Mouse (Mus musculus) kidney, embryonic 15.5 days (tissue): Measurements from ENCODE around the gene Egfl7. TPM values are rescaled to one million over a fixed set of nuclear protein-coding genes. Genes with fewer than 3 reads are reported as not detected.

Source experiments
- ATAC-seq: fragments of 200-750 bp; cut with Nextera tagmentation; replicated peaks from 2 replicates; pipeline ENCODE4 v1.8.0; 2017; ENCODE audit warnings: moderate TSS enrichment; ENCODE audit not compliant: low FRiP score
- H3K27ac ChIP-seq: fragments of 300-500 bp; sonication (generic); 2 replicates; pipeline ENCODE4 v1.5.1; 2015; ENCODE audit warnings: mild to moderate bottlenecking, inconsistent platforms
- H3K27me3 ChIP-seq: fragments of 300-500 bp; sonication (generic); 2 replicates; pipeline ENCODE4 v1.6.1; 2015; ENCODE audit warnings: inconsistent platforms
- H3K36me3 ChIP-seq: fragments of 300-500 bp; sonication (generic); 2 replicates; pipeline ENCODE4 v1.6.1; 2015; ENCODE audit warnings: inconsistent platforms
- H3K4me1 ChIP-seq: fragments of 300-500 bp; sonication (generic); 2 replicates; pipeline ENCODE4 v1.6.1; 2015; ENCODE audit warnings: inconsistent platforms
- H3K4me2 ChIP-seq: fragments of 300-500 bp; sonication (generic); 2 replicates; pipeline ENCODE4 v1.6.1; 2015; ENCODE audit warnings: moderate library complexity, mild to moderate bottlenecking, inconsistent platforms
- H3K4me3 ChIP-seq: fragments of 300-500 bp; sonication (generic); replicated peaks from 2 replicates; pipeline ENCODE4 v1.5.1; 2015; ENCODE audit warnings: mild to moderate bottlenecking, inconsistent platforms
- H3K9ac ChIP-seq: fragments of 300-500 bp; sonication (generic); 2 replicates; pipeline ENCODE4 v1.6.1; 2015; ENCODE audit warnings: mild to moderate bottlenecking, inconsistent platforms
- H3K9me3 ChIP-seq: fragments of 300-500 bp; sonication (generic); replicated peaks from 2 replicates; pipeline ENCODE4 v1.6.1; 2016; ENCODE audit warnings: inconsistent platforms
- WGBS: fragments of 180-500 bp; shearing (Covaris S2); methylation state at CpG from one replicate; pipeline ENCODE4 v1.1.7; 2015; ENCODE audit warnings: mixed read lengths; 5-methylcytosine and 5-hydroxymethylcytosine counted together
- polyA plus RNA-seq: library from polyadenylated mRNA; unstranded; fragments of >200 nt; fragmentation: Nextera tagmentation; extraction: Ambion mirVana; gene quantifications from 2 replicates; pipeline ENCODE4 v1.2.1, GENCODE M21; 2015

Gene Egfl7
- polyA plus RNA-seq, 1 experiment from 2014 or later = 219 TPM

DNA sequence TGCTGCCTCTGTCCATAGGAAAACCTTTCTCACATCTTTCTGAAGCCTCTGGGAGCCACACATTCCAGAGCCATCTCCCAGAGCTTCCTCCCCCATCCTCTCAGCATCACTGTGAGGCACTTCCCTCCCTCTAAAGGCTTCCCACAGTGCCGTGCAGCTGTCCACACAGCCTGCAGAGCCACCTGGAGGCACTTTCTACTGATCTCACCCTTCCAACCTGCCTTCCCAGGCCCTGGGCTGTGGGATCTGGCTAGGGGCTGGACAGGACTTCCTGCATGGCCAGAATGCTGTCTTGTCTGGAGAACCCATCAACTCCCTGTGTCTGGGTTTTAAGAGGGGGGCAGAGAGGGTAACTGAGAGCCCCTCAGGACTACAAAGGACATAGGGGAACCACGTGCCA, 32.3 kb upstream of the Egfl7 start:
- Histone ChIP-seq H3K4me3 (no peak overlapping the region), H3K4me1 (peaks cover 64% of the 10 kb centered on the region), H3K36me3 (no peaks in the 10 kb centered on the region), H3K4me2 (no peak overlapping the region), H3K9ac (no peak overlapping the region), H3K9me3 (no peaks in the 10 kb centered on the region), H3K27ac (no peak overlapping the region), H3K27me3 (no peaks in the 10 kb centered on the region)
- 27% methylated on average over 2 of the region's 2 CpGs for WGBS
- ATAC-seq = peak; percentile 70

DNA sequence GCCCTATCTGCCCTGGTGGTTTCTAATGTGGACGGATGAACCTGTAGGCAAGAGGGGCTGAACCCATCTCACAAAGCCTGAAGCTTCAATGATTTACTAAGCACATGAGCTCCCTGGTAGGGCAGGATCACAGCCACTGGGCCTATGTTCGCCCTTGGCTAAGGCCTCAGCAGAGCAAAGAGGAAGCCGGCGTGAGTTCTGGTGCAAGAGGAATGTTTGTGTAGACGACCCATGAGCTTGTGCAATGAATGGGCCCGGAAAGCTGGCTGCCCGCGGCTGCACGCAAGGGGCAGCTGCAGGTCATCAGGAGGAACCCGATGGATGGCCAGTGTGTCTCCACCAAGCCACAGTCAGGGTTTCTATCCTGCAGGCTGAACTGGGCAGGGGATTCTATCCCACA, 30.0 kb upstream of the Egfl7 start:
- no peaks in the 10 kb centered on the region for H3K36me3 ChIP-seq
- 58% methylated on average over 10 of the region's 10 CpGs for WGBS
- H3K27ac ChIP-seq = no peak overlapping the region
- H3K9ac ChIP-seq = no peak overlapping the region
- no peak overlapping the region for H3K4me3 ChIP-seq
- no peaks in the 10 kb centered on the region for H3K9me3 ChIP-seq
- no peak for ATAC-seq
- H3K27me3 ChIP-seq = no peaks in the 10 kb centered on the region
- H3K4me1 ChIP-seq = peaks cover 51% of the 10 kb centered on the region
- H3K4me2 ChIP-seq = no peak overlapping the region

GRCm38 (mm10) chr2:26550205-26550604, 29.6 kb upstream of the Egfl7 start:
- ATAC-seq = no peak
- Histone ChIP-seq H3K9me3 (no peaks in the 10 kb centered on the region), H3K36me3 (no peaks in the 10 kb centered on the region), H3K27ac (no peak overlapping the region), H3K9ac (no peak overlapping the region), H3K4me3 (no peak overlapping the region), H3K27me3 (no peaks in the 10 kb centered on the region), H3K4me1 (peaks cover 48% of the 10 kb centered on the region), H3K4me2 (no peak overlapping the region)
- WGBS = 69% methylated on average over 3 of the region's 3 CpGs

- H3K9ac ChIP-seq = no peak overlapping the region
- H3K27ac ChIP-seq = no peak overlapping the region
- H3K27me3 ChIP-seq = no peaks in the 10 kb centered on the region
- H3K4me1 ChIP-seq = peaks cover 48% of the 10 kb centered on the region
- H3K4me3 ChIP-seq = no peak overlapping the region
- ATAC-seq = no peak
- H3K9me3 ChIP-seq = no peaks in the 10 kb centered on the region
- H3K4me2 ChIP-seq = no peak overlapping the region
- no peaks in the 10 kb centered on the region for H3K36me3 ChIP-seq
- 67% methylated on average over 3 of the region's 3 CpGs for WGBS
Measured at GRCm38 (mm10) chr2:26550777-26551176, 29.0 kb upstream of the Egfl7 start.

GRCm38 (mm10) chr2:26551446-26551845, 28.4 kb upstream of the Egfl7 start:
- 74% methylated on average over 8 of the region's 8 CpGs for WGBS
- peaks cover 52% of the 10 kb centered on the region for H3K4me1 ChIP-seq
- no peaks in the 10 kb centered on the region for H3K27me3 ChIP-seq
- ATAC-seq = no peak
- no peak overlapping the region for H3K9ac ChIP-seq
- H3K4me3 ChIP-seq = no peak overlapping the region
- H3K4me2 ChIP-seq = no peak overlapping the region
- H3K36me3 ChIP-seq = no peaks in the 10 kb centered on the region
- H3K27ac ChIP-seq = no peak overlapping the region
- no peaks in the 10 kb centered on the region for H3K9me3 ChIP-seq

DNA sequence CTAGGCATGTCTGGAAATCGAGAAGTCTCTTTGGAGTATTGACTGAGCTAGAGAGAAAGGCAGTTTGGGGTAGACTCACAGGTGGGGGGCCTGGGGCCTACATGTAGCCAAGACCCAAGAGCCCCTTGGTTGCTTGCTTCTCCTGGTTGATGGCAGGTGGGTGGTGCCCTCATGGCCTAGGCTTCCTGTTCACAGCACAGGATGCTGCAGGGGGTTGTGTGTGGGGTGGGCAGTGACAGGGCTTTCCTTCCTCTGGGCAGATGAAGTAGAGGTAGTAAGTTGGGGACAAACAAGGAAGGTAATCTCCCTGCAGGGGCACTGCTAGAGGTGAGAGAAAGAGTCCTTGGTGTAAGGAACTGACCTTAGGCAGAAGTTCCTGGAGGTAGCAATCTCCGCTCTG, 27.7 kb upstream of the Egfl7 start:
- 85% methylated on average over 2 of the region's 2 CpGs for WGBS
- Histone ChIP-seq H3K9ac (no peak overlapping the region), H3K27ac (no peak overlapping the region), H3K36me3 (no peaks in the 10 kb centered on the region), H3K4me2 (no peak overlapping the region), H3K4me3 (no peak overlapping the region), H3K27me3 (no peaks in the 10 kb centered on the region), H3K4me1 (peaks cover 53% of the 10 kb centered on the region), H3K9me3 (no peaks in the 10 kb centered on the region)
- ATAC-seq = no peak

- Histone ChIP-seq H3K4me1 (peaks cover 38% of the 10 kb centered on the region), H3K36me3 (no peaks in the 10 kb centered on the region), H3K9me3 (no peaks in the 10 kb centered on the region), H3K27ac (no peak overlapping the region), H3K4me2 (no peak overlapping the region), H3K27me3 (no peaks in the 10 kb centered on the region), H3K4me3 (no peak overlapping the region), H3K9ac (no peak overlapping the region)
- no peak for ATAC-seq
- 80% methylated on average over 9 of the region's 9 CpGs for WGBS
Measured at GRCm38 (mm10) chr2:26553904-26554303, 25.9 kb upstream of the Egfl7 start.

GRCm38 (mm10) chr2:26555076-26555475, 24.7 kb upstream of the Egfl7 start:
- no peaks in the 10 kb centered on the region for H3K36me3 ChIP-seq
- H3K4me1 ChIP-seq = peaks cover 31% of the 10 kb centered on the region
- H3K9ac ChIP-seq = no peak overlapping the region
- no peak for ATAC-seq
- H3K4me2 ChIP-seq = no peak overlapping the region
- 81% methylated on average over 4 of the region's 4 CpGs for WGBS
- H3K9me3 ChIP-seq = no peaks in the 10 kb centered on the region
- H3K4me3 ChIP-seq = no peak overlapping the region
- no peak overlapping the region for H3K27ac ChIP-seq
- no peaks in the 10 kb centered on the region for H3K27me3 ChIP-seq

DNA sequence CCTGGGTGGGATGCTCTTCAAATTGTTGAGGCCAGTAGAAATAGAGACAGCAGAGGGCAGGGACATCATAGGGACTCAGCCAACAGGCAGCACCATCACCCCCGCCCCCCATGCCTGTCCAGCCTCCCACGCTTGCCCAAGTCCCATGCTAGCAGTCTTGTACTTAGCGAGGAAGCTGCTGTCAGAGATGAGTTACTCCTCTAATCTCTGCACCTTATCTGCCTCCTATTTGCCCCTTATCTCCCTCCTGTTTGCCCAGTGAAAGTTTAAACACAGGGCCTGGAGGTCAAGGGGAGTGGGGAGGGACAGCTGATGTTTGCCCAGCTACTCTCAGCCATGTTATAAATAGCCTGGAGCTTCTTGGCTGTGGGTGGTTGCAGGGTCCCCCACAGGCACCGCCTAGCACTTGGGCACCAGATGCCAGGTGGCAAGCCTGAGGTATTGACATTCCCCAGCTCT, 23.2 kb upstream of the Egfl7 start:
- Histone ChIP-seq H3K36me3 (no peaks in the 10 kb centered on the region), H3K4me2 (no peak overlapping the region), H3K27me3 (no peaks in the 10 kb centered on the region), H3K9me3 (no peaks in the 10 kb centered on the region), H3K27ac (no peak overlapping the region), H3K4me1 (peaks cover 34% of the 10 kb centered on the region), H3K9ac (0 out of 2 replicates have a peak overlapping the region, but pooled peaks have one; percentile 14), H3K4me3 (no peak overlapping the region)
- no peak for ATAC-seq
- WGBS = 44% methylated on average over 4 of the region's 4 CpGs

DNA sequence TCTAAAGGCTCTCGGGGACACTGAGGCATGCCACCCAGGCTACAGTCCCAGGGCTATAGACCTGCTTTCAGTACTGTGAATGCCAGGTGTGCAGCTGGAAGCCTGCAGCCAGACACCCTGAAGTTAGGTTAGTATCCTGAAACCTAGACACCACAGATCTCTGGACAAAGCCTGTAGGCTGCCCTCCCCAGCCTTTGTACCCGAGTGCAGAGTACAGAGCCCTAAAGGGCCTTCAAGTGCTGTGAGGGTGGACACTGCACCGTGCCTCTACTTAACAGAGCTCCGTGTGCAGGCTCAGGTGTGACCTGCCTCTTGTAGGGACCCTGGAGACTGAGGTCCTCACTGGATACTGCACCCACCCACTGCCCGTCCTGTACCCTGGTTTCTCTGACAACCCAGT, 19.3 kb upstream of the Egfl7 start:
- Histone ChIP-seq H3K4me3 (no peak overlapping the region), H3K9ac (no peak overlapping the region), H3K36me3 (no peaks in the 10 kb centered on the region), H3K27ac (no peak overlapping the region), H3K4me1 (peaks cover 30% of the 10 kb centered on the region), H3K4me2 (no peak overlapping the region), H3K27me3 (no peaks in the 10 kb centered on the region), H3K9me3 (no peaks in the 10 kb centered on the region)
- peak; percentile 41; the same call in 1 of the 2 replicates for ATAC-seq
- WGBS = 79% methylated on average over 5 of the region's 5 CpGs

DNA sequence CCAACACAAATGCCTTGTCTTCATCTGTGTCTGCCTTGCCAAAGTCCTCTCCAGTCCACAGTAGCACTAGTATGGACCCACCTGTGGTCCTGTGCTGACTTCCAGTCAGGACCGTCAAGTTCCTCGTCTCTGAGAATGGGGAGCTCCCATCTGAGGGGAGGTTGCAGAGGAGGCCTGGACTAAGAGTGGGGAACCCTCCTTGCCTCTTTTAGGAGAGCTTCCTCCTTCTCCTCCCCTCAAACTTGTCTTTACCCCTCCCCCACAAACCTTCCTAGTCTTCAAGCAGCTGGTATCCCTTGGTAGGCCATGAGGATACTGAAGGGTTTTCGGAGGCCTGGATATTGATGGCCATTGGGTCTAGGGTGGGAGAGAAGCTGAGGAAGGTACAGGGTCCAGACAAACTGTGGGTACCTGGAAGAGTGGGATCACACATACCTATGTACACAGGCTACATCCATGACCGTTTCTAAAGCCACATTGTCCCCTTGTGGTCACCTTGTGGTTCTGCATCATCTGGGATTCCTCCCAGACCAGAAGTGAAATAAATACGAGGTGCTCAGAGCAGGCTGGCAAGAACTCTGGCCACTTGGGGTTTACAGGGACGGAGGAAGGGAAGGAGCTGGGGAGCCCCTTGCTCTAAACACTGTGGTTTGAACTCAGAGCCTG, 18.3 kb upstream of the Egfl7 start:
- H3K27me3 ChIP-seq = no peaks in the 10 kb centered on the region
- no peak overlapping the region for H3K4me2 ChIP-seq
- H3K4me1 ChIP-seq = peaks cover 23% of the 10 kb centered on the region
- H3K9me3 ChIP-seq = no peaks in the 10 kb centered on the region
- no peak overlapping the region for H3K9ac ChIP-seq
- ATAC-seq = peak; percentile 79; the same call in 1 of the 2 replicates
- 36% methylated on average over 6 of the region's 6 CpGs for WGBS
- no peaks in the 10 kb centered on the region for H3K36me3 ChIP-seq
- H3K27ac ChIP-seq = no peak overlapping the region
- no peak overlapping the region for H3K4me3 ChIP-seq

GRCm38 (mm10) chr2:26566221-26566620, 13.6 kb upstream of the Egfl7 start:
- H3K36me3 ChIP-seq = no peaks in the 10 kb centered on the region
- ATAC-seq = no peak; the same call in 1 of the 2 replicates

DNA sequence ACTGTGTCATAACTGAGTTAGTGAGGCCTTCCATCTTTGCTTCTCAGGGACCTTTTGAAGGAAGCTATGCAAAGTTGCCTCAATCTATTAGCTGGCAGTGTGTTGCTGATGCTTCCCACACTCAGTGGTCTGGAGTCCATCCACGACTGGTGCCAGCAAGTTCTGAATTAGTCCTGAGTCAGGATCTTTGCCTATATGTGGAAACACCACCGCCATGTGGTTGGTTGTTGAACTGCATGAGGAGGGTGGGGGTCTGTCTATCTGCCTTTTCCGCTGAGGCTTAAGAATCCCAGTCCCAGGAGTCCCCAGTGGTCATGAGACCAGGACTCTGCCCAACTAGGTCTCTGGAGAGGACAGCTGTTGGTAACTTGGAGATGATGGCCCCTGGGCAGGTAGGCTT, 9.8 kb upstream of the Egfl7 start:
- Histone ChIP-seq H3K36me3 (no peaks in the 10 kb centered on the region), H3K27ac (peak overlapping the region; percentile 78; the same call in 1 of the 2 replicates), H3K9me3 (no peaks in the 10 kb centered on the region), H3K4me2 (0 out of 2 replicates have a peak overlapping the region, but pooled peaks have one; percentile 14), H3K27me3 (no peaks in the 10 kb centered on the region), H3K4me3 (no peak overlapping the region), H3K4me1 (peaks cover 39% of the 10 kb centered on the region), H3K9ac (no peak overlapping the region)
- ATAC-seq = no peak
- 10% methylated on average over 3 of the region's 3 CpGs for WGBS

More at GRCm38 (mm10) chr2:26566221-26566620, 13.6 kb upstream of the Egfl7 start:
- no peaks in the 10 kb centered on the region for H3K27me3 ChIP-seq
- H3K4me2 ChIP-seq = no peak overlapping the region
- no peak overlapping the region for H3K9ac ChIP-seq
- no peaks in the 10 kb centered on the region for H3K9me3 ChIP-seq
- 15% methylated on average over 4 of the region's 4 CpGs for WGBS
- H3K27ac ChIP-seq = no peak overlapping the region
- H3K4me1 ChIP-seq = peaks cover 17% of the 10 kb centered on the region
- H3K4me3 ChIP-seq = no peak overlapping the region
